Mouse (Mus musculus) right cerebral cortex, postnatal 36 days (tissue): ENCODE measurements around the gene Neu3.

Experiments used
- DNase-seq, 2 experiments: peaks; one replicate each; pipeline ENCODE4 v3.0.0; 2022; ENCODE audit warnings: low spot score in 2 of 2, mixed read lengths in 1 of 2

Neu3 gene

DNA sequence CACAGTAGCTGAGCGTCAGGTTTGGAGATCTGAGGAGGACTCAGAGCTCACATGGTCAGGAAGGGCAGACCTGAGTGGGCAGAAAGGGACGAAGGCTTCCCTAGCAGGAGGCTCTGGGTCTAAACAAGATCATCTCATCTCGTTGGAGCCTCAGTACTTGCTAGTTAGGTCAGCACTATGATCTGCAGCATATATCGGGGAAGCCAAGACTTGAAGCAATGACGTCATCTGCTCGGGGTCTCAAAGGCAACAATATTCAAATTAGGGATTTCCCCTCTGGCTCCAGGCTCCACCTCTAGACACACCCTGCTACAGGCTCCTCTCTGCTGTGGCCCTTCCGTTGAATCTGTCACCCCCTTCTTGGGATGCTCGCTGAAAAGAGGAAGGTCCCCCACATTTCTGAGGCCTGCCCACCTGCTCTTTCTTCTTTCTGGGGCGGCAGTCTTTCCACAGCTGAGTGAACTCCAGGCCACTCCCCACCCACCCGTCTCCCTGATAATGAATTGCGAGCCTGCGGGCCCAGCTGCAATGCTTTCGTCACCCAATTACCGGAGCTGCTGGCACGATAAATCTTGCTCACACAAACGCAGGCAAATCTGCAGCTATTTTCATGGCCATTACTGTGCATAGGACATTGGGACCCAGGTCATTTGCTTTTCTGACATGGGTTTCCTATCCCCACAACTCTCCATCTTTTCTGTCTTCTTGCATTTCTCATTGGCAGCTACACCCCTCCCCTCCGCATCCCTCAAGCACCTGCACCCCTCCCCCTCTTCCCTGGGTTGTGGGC lies 32.8 kb downstream of the Neu3 start:
- DNase-seq: no peak

GRCm38 (mm10) chr7:99794096-99794495 lies 34.1 kb downstream of the Neu3 start:
- DNase-seq: no peak

DNA sequence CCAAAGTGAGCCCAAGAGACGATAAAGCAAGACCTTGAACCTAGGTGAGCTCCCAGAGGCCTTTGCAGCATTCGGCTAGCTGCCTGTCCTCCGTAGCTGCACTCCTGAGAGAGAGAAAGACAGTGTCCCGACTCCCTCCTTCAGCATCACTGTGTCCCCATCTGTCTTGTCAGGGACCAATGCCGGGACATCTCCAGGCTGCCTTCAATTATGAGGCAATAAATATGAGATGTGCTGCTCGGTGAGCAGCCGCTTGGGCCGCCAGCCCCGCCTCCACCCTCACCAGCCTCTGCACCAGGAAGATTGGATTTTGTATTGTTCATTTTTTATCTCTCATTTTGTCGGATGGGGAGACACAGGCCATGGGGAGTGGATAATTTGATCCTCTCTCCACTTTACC lies 37.4 kb downstream of the Neu3 start:
- DNase-seq: no peak

DNA sequence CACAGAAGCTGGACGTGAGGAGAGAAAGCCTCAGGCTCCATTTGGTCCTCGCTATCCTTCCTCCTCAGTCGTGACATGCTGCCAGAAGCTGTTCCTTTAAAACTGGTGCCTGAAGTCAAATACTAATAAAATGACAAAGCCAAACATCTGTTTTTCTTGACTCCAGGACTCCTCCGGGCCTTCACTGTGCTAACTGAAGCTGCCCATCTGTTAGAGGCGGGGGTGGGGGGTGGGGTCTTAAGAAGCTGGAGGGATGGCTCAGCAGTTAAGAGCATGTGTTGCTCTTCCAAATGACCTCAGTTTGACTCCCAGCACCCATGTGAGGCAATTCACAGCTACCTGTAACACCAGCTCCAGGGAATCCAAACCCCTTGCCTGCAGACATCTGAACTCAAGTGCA lies 39.7 kb downstream of the Neu3 start:
- DNase-seq: no peak

- no peak for DNase-seq
Measured at GRCm38 (mm10) chr7:99787935-99788334, 40.3 kb downstream of the Neu3 start.

- DNase-seq: no peak
Measured at GRCm38 (mm10) chr7:99786774-99787173, 41.4 kb downstream of the Neu3 start.

- no peak for DNase-seq
Measured at GRCm38 (mm10) chr7:99785553-99785952, 42.7 kb downstream of the Neu3 start.

- DNase-seq: no peak
Measured at GRCm38 (mm10) chr7:99783421-99783820, 44.8 kb downstream of the Neu3 start.

- DNase-seq: no peak
Measured at GRCm38 (mm10) chr7:99781916-99782315, 46.3 kb downstream of the Neu3 start.

- DNase-seq: no peak
Measured at GRCm38 (mm10) chr7:99781385-99781784, 46.8 kb downstream of the Neu3 start.

DNA sequence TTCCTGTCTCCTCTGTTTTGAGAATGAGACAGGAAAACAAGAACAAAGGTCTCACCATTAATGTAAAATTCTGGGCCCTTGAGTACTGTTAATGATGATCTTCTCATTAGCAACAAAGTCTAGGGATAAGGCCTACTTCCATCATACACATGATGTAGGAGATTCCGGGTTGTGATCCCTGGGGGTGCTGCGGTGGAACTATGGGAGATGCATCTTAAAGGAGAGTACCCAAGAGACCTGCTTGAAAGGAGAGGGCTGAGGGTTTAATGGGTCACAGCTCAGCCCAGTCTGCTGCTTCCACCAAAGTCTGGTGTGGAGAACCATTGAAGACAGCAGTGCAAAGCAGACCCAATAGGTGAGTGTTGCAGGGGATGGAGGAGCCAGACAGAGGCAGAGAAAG lies 65.0 kb downstream of the Neu3 start, which contains the start of gene Olfr521:
Gene Olfr521 (plus strand): TSS at position 301 of the 400 bp plus-strand sequence.
- no peak for DNase-seq
